Mouse (Mus musculus) bone marrow macrophage, adult 2 months (primary cell): Measurements from ENCODE around the gene Tm6sf1. TPM values are rescaled to one million over a fixed set of nuclear protein-coding genes. Genes with fewer than 3 reads are reported as not detected.

Experiments used
- H3K27ac ChIP-seq: 2 replicates; pipeline ENCODE4 v1.5.1; 2012; ENCODE audit warnings: low read depth, low read length; ENCODE audit not compliant: insufficient read depth
- H3K4me1 ChIP-seq: 2 replicates; pipeline ENCODE4 v1.6.1; 2012; ENCODE audit warnings: low read length; ENCODE audit not compliant: control insufficient read depth, insufficient read depth
- H3K4me3 ChIP-seq: 2 replicates; pipeline ENCODE4 v1.5.1; 2012; ENCODE audit warnings: mild to moderate bottlenecking, low read length, moderate library complexity; ENCODE audit not compliant: insufficient read depth
- CTCF ChIP-seq: IDR thresholded peaks from 2 replicates; pipeline ENCODE4 v1.5.1; 2012; ENCODE audit warnings: low read depth, mild to moderate bottlenecking, low read length, moderate library complexity
- POLR2A ChIP-seq: IDR thresholded peaks from 2 replicates; pipeline ENCODE4 v1.6.1; 2012; ENCODE audit warnings: mild to moderate bottlenecking, low read depth, low read length, borderline replicate concordance
- polyA plus RNA-seq: library from polyadenylated mRNA; stranded (reverse); fragments of >200 nt; gene quantifications from 2 replicates; pipeline ENCODE4 v1.2.4, GENCODE M21; 2012; ENCODE audit not compliant: missing spikeins, insufficient read depth, insufficient read length

Tm6sf1 gene
- polyA plus RNA-seq, 1 experiment = 248 TPM

GRCm38 (mm10) chr7:81875372-81875771 lies 16.6 kb downstream of the Tm6sf1 start:
- Histone ChIP-seq H3K4me3 (no peak overlapping the region), H3K4me1 (no peaks in the 10 kb centered on the region), H3K27ac (no peak overlapping the region)
- TF ChIP-seq CTCF (no peak), POLR2A (no peak)

- TF ChIP-seq CTCF (no peak), POLR2A (no peak)
- Histone ChIP-seq H3K27ac (no peak overlapping the region), H3K4me3 (no peak overlapping the region), H3K4me1 (no peaks in the 10 kb centered on the region)
Observed at GRCm38 (mm10) chr7:81880286-81880685, 21.5 kb downstream of the Tm6sf1 start.

GRCm38 (mm10) chr7:81880797-81881196 lies 22.0 kb downstream of the Tm6sf1 start:
- Histone ChIP-seq H3K4me3 (no peak overlapping the region), H3K4me1 (no peaks in the 10 kb centered on the region), H3K27ac (no peak overlapping the region)
- no peak for TF ChIP-seq CTCF
- TF ChIP-seq POLR2A = no peak

- TF ChIP-seq POLR2A (no peak), CTCF (no peak)
- Histone ChIP-seq H3K4me3 (no peak overlapping the region), H3K27ac (no peak overlapping the region), H3K4me1 (no peaks in the 10 kb centered on the region)
Observed at GRCm38 (mm10) chr7:81881600-81881999, 22.8 kb downstream of the Tm6sf1 start.

- Histone ChIP-seq H3K4me3 (no peak overlapping the region), H3K27ac (no peak overlapping the region), H3K4me1 (no peaks in the 10 kb centered on the region)
- no peak for TF ChIP-seq POLR2A
- no peak for TF ChIP-seq CTCF
Observed at GRCm38 (mm10) chr7:81885128-81885527, 26.3 kb downstream of the Tm6sf1 start.

- H3K27ac ChIP-seq = no peak overlapping the region
- peaks cover 4% of the 10 kb centered on the region for H3K4me1 ChIP-seq
- TF ChIP-seq POLR2A (no peak), CTCF (no peak)
- no peak overlapping the region for H3K4me3 ChIP-seq
Observed at GRCm38 (mm10) chr7:81899361-81899760, 40.6 kb downstream of the Tm6sf1 start.

- no peak overlapping the region for H3K4me3 ChIP-seq
- no peak overlapping the region for H3K27ac ChIP-seq
- peaks cover 6% of the 10 kb centered on the region for H3K4me1 ChIP-seq
- TF ChIP-seq CTCF = no peak
- no peak for TF ChIP-seq POLR2A
Observed at GRCm38 (mm10) chr7:81904094-81904493, 45.3 kb downstream of the Tm6sf1 start.

- H3K4me3 ChIP-seq = no peak overlapping the region
- peaks cover 6% of the 10 kb centered on the region for H3K4me1 ChIP-seq
- no peak for TF ChIP-seq POLR2A
- TF ChIP-seq CTCF = no peak
- no peak overlapping the region for H3K27ac ChIP-seq
Observed at GRCm38 (mm10) chr7:81904926-81905325, 46.1 kb downstream of the Tm6sf1 start.

GRCm38 (mm10) chr7:81918316-81918715 lies 59.5 kb downstream of the Tm6sf1 start:
- Histone ChIP-seq H3K4me3 (no peak overlapping the region), H3K4me1 (no peaks in the 10 kb centered on the region), H3K27ac (no peak overlapping the region)
- no peak for TF ChIP-seq CTCF
- TF ChIP-seq POLR2A = no peak

GRCm38 (mm10) chr7:81920314-81920713 lies 61.5 kb downstream of the Tm6sf1 start:
- Histone ChIP-seq H3K27ac (no peak overlapping the region), H3K4me3 (no peak overlapping the region), H3K4me1 (no peaks in the 10 kb centered on the region)
- TF ChIP-seq CTCF = no peak
- no peak for TF ChIP-seq POLR2A
